Mouse (Mus musculus): ENCODE results near the gene Smco4. TPM values are rescaled to one million over a fixed set of nuclear protein-coding genes. Genes with fewer than 3 reads are reported as not detected.
A peak's percentile ranks its signal among the peaks of the same experiment; 100 is the strongest.
"Not testable (repeated sequence)": the region's sequence is repeated elsewhere in the genome, so short reads cannot be mapped to it uniquely, and the experiment has no call there.

The Smco4 gene
- total RNA-seq (2021) = 1 to 10 TPM; 3.2 to 3.9 TPM

DNA sequence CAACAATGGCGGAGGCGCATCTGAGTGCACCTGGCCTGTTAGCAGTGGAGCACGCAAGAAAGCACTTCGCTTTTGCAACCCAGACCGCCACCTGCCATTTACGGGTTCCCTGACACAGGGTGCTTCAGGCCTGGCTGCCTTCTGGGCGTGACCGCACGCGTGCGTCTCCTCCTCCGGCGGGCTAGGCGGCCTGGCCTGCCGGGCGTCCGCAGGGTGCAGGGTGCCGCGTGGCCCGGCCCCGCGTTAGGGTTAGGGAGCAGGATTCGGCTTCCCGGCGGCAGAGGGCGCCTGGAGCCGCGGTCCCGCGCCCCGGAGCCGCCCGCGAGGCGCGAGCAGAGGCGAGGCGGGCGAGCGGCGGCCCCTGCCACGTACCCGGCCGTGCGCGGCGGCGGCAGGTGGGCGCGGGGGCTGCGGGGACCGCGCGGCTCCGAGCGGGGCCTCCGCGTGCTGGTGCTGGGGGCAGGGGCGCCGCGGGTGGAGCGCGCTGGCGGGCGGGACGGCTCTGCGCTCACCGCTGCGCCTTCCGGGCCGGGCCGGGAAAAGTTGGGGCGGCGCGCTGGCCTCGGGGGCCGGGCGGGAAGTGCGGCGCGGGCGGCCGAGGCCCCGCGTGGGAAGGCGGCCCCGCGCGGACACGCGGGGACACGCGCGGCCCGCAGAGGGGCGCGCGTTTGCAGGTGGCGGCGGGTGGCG lies at the start of gene Smco4:
Gene Smco4, plus strand, starts transcription at position 198 of the 690 bp plus-strand sequence.
- DNase-seq (ENCODE audit: low spot score in 2 of 2) = peak; percentile 43 to 60
- intact Hi-C loops (cut with DNase I) = loop anchor here (2.0 to 5.0 kb wide), 2 partner anchors 126 to 191 kb away; no protein-coding TSS in a partner anchor

DNA sequence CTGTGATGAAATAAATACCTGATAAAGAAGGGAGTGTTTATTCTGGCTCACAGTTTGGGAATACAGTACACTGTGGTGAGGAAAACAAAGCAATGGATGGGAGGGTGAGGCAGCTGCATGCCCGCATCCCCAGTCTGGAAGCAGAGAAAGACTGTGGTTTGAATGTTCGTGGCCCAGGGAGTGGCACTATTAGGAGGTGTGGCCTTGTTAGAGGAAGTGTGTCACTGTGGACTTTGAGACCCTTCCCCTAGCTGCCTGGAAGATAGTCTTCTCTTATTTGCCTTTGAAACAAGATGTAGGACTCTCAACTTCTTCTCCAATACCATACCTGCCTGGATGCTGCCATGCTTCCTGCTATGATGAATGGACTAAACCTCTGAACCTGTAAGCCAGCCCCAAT lies 45.8 kb upstream of the Smco4 start:
- DNase-seq (ENCODE audit: low spot score in 2 of 2) = no peak
- intact Hi-C loops (cut with DNase I) = no loop called here

DNA sequence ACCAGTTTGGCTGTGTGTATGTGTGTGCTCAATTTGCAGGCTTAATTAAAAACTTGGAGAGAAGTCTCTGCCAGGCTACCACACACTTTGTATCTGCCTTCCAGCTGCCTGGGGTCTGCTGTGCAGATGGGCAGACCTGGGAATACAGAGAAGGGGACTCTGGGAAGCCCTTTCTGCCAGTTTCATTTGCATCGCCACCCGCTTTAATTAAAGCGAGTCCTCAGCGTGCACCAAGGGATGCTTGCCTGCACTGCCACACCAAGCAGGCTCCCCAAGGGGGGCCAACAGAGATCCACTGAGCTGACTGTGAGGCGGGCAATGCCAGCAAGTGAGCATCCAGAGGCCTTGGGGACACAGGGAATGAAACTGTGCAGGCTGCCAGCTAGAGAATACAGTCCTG lies 42.3 kb upstream of the Smco4 start:
- intact Hi-C loops (cut with DNase I) = no loop called here
- no peak for DNase-seq (ENCODE audit: low spot score in 2 of 2)

DNA sequence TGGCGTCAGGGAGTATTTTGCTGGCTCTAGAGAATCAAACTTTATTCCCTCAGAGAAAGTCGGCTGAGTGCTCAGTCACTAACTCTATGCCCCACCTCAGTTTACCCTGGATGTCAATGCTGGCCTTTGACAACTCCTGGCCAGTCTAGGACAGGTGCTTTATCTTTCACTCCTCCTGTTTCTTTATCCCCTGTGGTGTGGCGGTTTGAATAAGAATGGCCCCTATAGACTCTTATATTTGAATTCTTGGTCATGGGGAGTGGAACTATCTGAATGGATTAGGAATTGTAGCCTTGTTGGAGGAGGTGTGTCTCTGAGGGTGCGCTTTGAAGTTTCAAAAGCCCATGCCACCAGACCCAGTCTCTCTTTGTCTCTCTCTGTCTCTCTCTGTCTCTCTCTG lies 21.0 kb upstream of the Smco4 start:
- DNase-seq (ENCODE audit: low spot score in 2 of 2) = no peak

GRCm38 (mm10) chr9:15473206-15473605 lies 20.0 kb upstream of the Smco4 start:
- intact Hi-C loops (cut with DNase I) = no loop called here
- DNase-seq (ENCODE audit: low spot score in 2 of 2) = no peak

More for the DNA sequence above, 21.0 kb upstream of the Smco4 start:
- intact Hi-C loops (cut with DNase I) = no loop called here

GRCm38 (mm10) chr9:15477556-15477955 lies 15.7 kb upstream of the Smco4 start:
- intact Hi-C loops (cut with DNase I) = no loop called here
- no peak for DNase-seq (ENCODE audit: low spot score in 2 of 2)

GRCm38 (mm10) chr9:15487682-15488424 lies 5.4 kb upstream of the Smco4 start:
- intact Hi-C loops (cut with DNase I) = no loop called here
- no peak for DNase-seq (ENCODE audit: low spot score in 2 of 2)

DNA sequence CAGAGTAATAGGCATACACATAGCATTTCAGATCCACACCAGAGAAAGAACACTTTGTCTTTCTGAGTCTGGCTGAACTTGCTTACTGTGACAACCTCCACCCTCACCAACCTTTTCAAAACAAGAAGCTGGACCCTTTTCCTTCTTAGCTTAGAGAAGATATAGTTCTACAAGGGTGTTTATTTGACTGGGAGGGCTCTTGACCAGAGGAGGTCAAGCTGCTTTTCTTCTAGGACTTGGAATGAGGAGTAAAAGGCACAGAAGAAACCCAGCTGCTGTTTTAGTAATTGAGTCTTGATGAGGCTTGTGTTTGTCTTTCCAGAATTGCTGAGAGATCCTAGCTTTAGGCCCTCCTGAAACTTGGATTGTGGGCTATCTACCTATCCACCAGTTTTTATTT lies 3.9 kb upstream of the Smco4 start:
- DNase-seq (ENCODE audit: low spot score in 2 of 2) = no peak
- intact Hi-C loops (cut with DNase I) = no loop called here

- intact Hi-C loops (cut with DNase I) = loop anchor here (5.0 kb wide), 1 partner anchor 123 kb away; no protein-coding TSS in a partner anchor
- DNase-seq (ENCODE audit: low spot score in 2 of 2) = no peak
Measured at GRCm38 (mm10) chr9:15490331-15491100, 2.7 kb upstream of the Smco4 start.

GRCm38 (mm10) chr9:15491686-15492085 lies 1.5 kb upstream of the Smco4 start:
- DNase-seq (ENCODE audit: low spot score in 2 of 2) = no peak
- intact Hi-C loops (cut with DNase I) = loop anchor here (2.0 to 5.0 kb wide), 2 partner anchors 124 to 193 kb away; no protein-coding TSS in a partner anchor

DNA sequence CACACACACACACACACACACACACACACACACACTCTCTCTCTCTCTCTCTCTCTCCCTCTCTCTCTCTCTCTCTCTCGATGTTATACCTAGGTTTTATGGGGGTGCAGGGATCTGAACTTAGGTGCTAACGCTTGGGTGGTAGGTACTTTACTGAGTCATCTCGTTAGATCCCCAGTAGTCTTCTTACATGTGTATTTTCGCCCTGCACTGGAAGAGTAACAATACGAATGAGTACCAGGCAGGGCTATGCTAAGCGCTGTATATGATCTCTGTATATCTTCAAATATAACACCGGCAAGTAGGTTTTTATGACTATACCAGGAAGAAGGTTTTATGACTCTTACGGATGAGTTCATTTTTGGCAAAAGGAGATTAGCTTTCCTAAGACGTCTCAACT lies 831 bp upstream of the Smco4 start:
- DNase-seq (ENCODE audit: low spot score in 2 of 2) = no peak
- intact Hi-C loops (cut with DNase I) = loop anchor here (2.0 to 5.0 kb wide), 2 partner anchors 125 to 192 kb away; no protein-coding TSS in a partner anchor

GRCm38 (mm10) chr9:15493925-15494558 lies 810 bp downstream of the Smco4 start:
- peak; percentile 33 to 42 for DNase-seq (ENCODE audit: low spot score in 2 of 2)
- intact Hi-C loops (cut with DNase I) = loop anchor here (1.0 to 5.0 kb wide), 3 partner anchors 127 to 191 kb away; no protein-coding TSS in a partner anchor

DNA sequence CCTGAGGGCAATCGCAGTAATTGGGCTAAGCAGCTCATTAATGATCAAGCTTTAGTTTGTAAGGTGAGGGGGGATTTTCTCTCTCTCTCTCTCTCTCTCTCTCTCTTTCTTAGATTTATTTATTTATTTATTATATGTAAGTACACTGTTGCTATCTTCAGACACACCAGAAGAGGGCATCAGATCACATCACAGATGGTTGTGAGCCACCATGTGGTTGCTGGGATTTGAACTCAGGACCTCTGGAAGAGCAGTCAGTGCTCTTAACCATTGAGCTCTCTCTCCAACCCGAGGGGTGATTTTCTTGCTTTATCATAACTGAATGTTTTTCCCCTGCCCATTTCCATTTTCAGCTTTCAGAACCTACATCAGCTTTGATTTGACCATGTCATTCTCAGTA lies 2.0 kb downstream of the Smco4 start:
- intact Hi-C loops (cut with DNase I); DNase-seq (ENCODE audit: low spot score in 2 of 2): not testable (repeated sequence)

DNA sequence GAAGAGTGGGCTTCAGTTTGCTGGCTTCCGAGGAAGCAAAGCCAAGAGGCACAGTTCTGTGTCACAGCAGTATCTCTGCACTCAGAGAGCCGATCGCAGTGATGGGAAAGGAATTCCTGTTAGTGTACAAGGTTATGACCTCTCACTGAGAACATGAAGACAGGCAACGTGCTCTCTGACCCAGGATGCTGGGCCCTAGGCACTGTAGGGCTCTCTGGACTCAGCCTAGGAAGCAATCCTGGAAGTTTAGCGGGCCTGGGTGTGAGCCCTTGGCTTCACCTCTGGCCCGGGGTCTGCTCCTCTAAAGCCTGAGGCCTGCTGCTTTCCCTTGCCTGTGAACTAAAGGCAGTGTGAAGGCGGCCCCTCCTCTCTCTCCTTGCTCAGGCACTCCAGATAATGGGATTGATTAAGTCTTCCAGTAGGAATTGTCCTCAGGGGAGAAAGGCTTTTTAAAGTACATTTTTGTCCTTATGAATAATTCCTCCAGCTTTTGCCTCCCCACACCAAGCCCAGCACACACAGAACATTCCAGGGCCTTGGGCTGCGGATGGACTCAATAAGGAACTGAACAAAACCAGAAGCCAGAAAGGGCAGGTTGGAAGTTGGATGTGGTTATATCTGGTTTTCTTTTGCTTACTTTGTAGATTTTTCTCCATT lies 2.8 kb downstream of the Smco4 start:
- intact Hi-C loops (cut with DNase I) = no loop called here

GRCm38 (mm10) chr9:15500025-15500424 lies 6.8 kb downstream of the Smco4 start:
- intact Hi-C loops (cut with DNase I) = no loop called here

More for the DNA sequence above, 2.8 kb downstream of the Smco4 start:
- DNase-seq (ENCODE audit: low spot score in 2 of 2) = no peak

GRCm38 (mm10) chr9:15501319-15502256 lies 8.4 kb downstream of the Smco4 start:
- DNase-seq (ENCODE audit: low spot score in 2 of 2) = no peak
- intact Hi-C loops (cut with DNase I) = no loop called here

More at GRCm38 (mm10) chr9:15500025-15500424, 6.8 kb downstream of the Smco4 start:
- DNase-seq (ENCODE audit: low spot score in 2 of 2) = no peak

DNA sequence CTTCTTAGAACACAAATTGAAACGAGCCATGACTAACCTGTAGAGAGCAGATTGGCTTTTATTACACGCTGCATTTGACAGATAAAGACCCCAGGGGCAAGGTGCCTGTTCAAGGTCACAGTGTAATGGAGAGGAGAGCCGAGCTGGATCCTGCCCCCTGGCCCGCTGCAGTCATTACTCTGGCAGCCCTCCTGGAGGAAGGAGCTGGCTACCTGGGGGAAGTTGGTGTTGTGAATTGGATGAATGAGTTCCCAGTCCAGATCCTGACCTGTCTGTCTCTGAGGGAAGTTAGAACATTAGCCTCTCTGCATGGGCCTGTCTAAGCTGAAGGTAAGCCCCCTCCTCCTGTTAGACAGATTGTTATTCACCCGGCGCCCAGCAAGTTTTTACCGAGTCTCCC lies 9.2 kb downstream of the Smco4 start:
- no peak for DNase-seq (ENCODE audit: low spot score in 2 of 2)
- intact Hi-C loops (cut with DNase I) = no loop called here

GRCm38 (mm10) chr9:15503307-15503706 lies 10.1 kb downstream of the Smco4 start:
- DNase-seq (ENCODE audit: low spot score in 2 of 2) = no peak
- intact Hi-C loops (cut with DNase I) = no loop called here
